Mouse (Mus musculus) thymus, adult 2 months (tissue): ENCODE results near the gene Prmt2. TPM values are rescaled to one million over a fixed set of nuclear protein-coding genes. Genes with fewer than 3 reads are reported as not detected.

Experiments
- DNase-seq: peaks from one replicate; pipeline ENCODE4 v3.0.0; 2021
- H3K27ac ChIP-seq: fragments of 200-500 bp; 2 replicates; pipeline ENCODE4 v1.5.1; 2012; ENCODE audit warnings: low read length, control low read depth; ENCODE audit not compliant: control insufficient read depth, insufficient read depth
- H3K27me3 ChIP-seq: fragments of 200-500 bp; 2 replicates; pipeline ENCODE4 v1.6.1; 2012; ENCODE audit warnings: mild to moderate bottlenecking, low read length, moderate library complexity, mixed read lengths; ENCODE audit not compliant: control insufficient read depth, insufficient read depth
- H3K36me3 ChIP-seq: fragments of 200-500 bp; 2 replicates; pipeline ENCODE4 v1.6.1; 2012; ENCODE audit warnings: mild to moderate bottlenecking, low read length, moderate library complexity; ENCODE audit not compliant: control insufficient read depth, insufficient read depth
- H3K4me1 ChIP-seq: fragments of 200-500 bp; replicated peaks from 2 replicates; pipeline ENCODE4 v1.6.1; 2012; ENCODE audit warnings: low read length; ENCODE audit not compliant: control insufficient read depth, insufficient read depth
- H3K4me3 ChIP-seq: fragments of 200-500 bp; 2 replicates; pipeline ENCODE4 v1.5.1; 2012; ENCODE audit warnings: mild to moderate bottlenecking, low read length, control low read depth, moderate library complexity; ENCODE audit not compliant: control insufficient read depth, insufficient read depth
- CTCF ChIP-seq: fragments of 200-500 bp; IDR thresholded peaks from 2 replicates; pipeline ENCODE4 v1.5.1; 2012; ENCODE audit warnings: mild to moderate bottlenecking, control low read depth, low read length, moderate library complexity, borderline replicate concordance; ENCODE audit not compliant: control insufficient read depth, poor library complexity, insufficient read depth; ENCODE audit errors: extremely low read depth
- POLR2A ChIP-seq: fragments of 200-500 bp; IDR thresholded peaks from 2 replicates; pipeline ENCODE4 v1.6.1; 2012; ENCODE audit warnings: mild to moderate bottlenecking, low read length, control low read depth, moderate library complexity; ENCODE audit not compliant: control insufficient read depth, poor library complexity, insufficient read depth; ENCODE audit errors: extremely low read depth
- WGBS: fragments of 180-500 bp; shearing (Covaris S2); methylation state at CpG from one replicate; pipeline ENCODE4 v1.1.7; 2018; 5-methylcytosine and 5-hydroxymethylcytosine counted together
- polyA plus RNA-seq: library from polyadenylated mRNA; depleted of rRNA; stranded (reverse); fragments of >200 nt; gene quantifications from 2 replicates; pipeline ENCODE4 v1.2.3, GENCODE M21; 2012; rRNA removed

Prmt2 gene
- polyA plus RNA-seq, result 18.6 and 25.0 TPM in 2 replicates

DNA sequence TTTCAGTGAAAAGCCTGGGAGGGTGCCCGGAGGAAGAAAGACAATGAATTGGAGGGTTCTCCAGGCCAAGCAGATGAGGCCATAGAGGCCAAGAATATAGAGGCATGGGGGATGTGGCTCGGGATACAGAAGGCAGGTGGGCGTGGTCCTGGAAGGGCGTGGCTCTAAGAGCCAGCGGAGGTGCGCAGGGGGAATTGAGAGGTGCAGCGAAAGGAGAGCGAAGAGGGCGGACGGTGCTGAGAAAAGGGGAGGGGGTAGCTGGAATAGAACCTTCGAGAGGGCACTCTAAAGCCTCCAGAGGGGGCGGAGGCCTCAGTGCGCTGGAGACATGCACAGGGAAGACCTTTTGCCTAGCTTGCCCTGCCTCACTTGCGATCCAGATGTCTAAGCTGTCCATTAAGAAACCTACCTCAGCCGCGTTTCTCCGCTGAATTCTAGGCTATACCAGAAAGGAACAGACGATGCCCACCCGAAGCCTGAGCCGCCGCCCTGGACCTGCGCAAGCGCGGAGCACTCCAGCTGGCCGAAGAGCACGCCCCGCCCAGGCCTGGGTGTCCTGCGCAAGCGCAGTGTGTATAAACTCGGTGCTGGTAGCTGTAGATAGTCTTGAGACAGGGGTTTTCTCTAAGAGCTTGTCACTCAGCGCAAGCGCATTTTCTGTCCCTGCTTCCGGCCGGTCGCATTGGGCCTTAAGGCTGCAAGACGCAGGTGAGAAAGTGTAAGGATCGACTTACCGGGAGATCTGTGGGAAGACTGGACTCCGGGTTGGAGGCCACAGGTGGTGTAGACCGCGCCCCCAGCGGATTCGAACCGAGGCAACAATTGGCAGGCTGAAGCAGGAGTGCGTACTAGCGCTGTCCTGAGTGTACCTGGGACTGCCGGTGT, at the start of gene Prmt2:
Gene Prmt2 (minus strand): TSS at position 525 of the 885 bp plus-strand sequence.
- H3K4me1 ChIP-seq, result no peaks in the 10 kb centered on the region
- H3K4me3 ChIP-seq, result peak within 1 kb of the TSS; percentile 81
- H3K27me3 ChIP-seq, result no peaks in the 10 kb centered on the region
- 0 out of 2 replicates have a peak within 1 kb of the TSS, but pooled peaks have one; percentile 12 for H3K27ac ChIP-seq
- WGBS, result 2% methylated on average over 47 of the region's 47 CpGs
- peak; percentile 88 for DNase-seq
- no peaks in the 10 kb centered on the region for H3K36me3 ChIP-seq
- TF ChIP-seq CTCF (peak; percentile 57; the same call in 1 of the 2 replicates), POLR2A (no peak; the same call in 1 of the 2 replicates)

- no peak for DNase-seq
Observed at GRCm38 (mm10) chr10:76278541-76279097, 41.0 kb upstream of the Prmt2 start.

DNA sequence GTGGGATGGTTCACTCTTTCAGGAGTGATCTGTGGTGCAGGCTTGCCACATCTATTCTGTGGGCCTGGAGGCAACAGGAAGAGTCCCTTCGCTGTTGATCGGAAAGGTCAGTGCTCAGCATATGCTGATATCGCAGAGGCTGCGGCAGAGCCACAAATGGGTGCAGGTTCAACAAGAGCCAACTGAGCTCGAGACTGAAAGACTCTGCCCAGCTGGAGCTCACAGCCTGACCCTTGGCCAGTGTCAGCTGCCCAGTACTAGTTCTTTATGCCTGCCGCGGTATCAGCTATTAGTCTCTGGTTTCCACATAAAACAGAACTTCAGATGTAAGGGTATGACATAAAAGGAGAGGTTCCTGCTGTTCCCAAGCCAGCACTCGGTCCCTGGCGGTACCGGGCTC, 37.6 kb upstream of the Prmt2 start:
- no peak overlapping the region for H3K27ac ChIP-seq
- TF ChIP-seq CTCF (no peak), POLR2A (no peak)
- WGBS, result 97% methylated on average over 10 of the region's 10 CpGs
- H3K4me3 ChIP-seq, result no peak overlapping the region
- H3K27me3 ChIP-seq, result no peaks in the 10 kb centered on the region
- no peaks in the 10 kb centered on the region for H3K36me3 ChIP-seq
- DNase-seq, result no peak
- H3K4me1 ChIP-seq, result no peaks in the 10 kb centered on the region

More at GRCm38 (mm10) chr10:76278541-76279097, 41.0 kb upstream of the Prmt2 start:
- no peaks in the 10 kb centered on the region for H3K4me1 ChIP-seq
- H3K27me3 ChIP-seq, result no peaks in the 10 kb centered on the region
- H3K4me3 ChIP-seq, result no peak overlapping the region
- H3K36me3 ChIP-seq, result no peaks in the 10 kb centered on the region
- no peak overlapping the region for H3K27ac ChIP-seq
- no peak for TF ChIP-seq POLR2A
- WGBS, result 90% methylated on average over 5 of the region's 5 CpGs

DNA sequence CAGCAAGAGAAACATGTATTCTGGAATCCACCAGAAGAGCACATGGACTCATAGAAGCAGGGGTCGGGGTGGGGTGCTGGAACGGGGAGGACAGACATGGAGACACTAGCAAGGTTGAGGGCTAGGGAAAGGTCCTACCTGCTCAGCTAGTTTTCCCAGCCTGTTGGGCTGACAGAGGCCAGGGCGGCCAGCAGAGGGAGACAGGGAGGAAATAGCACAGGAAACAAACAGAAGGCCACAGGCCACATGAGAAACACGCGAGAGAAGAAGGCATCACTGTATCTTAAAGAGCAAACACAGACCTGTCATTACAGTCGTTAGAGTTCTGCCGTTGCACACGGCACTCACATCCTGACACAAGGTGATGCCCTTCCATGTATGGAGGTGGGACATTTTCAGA, 33.6 kb upstream of the Prmt2 start:
- H3K27me3 ChIP-seq, result no peaks in the 10 kb centered on the region
- WGBS, result 19% methylated on average over 8 of the region's 8 CpGs
- TF ChIP-seq POLR2A (no peak), CTCF (peak; percentile 78; the same call in 1 of the 2 replicates)
- H3K4me1 ChIP-seq, result no peaks in the 10 kb centered on the region
- peak; percentile 67 for DNase-seq
- H3K36me3 ChIP-seq, result no peaks in the 10 kb centered on the region
- H3K4me3 ChIP-seq, result no peak overlapping the region
- no peak overlapping the region for H3K27ac ChIP-seq

DNA sequence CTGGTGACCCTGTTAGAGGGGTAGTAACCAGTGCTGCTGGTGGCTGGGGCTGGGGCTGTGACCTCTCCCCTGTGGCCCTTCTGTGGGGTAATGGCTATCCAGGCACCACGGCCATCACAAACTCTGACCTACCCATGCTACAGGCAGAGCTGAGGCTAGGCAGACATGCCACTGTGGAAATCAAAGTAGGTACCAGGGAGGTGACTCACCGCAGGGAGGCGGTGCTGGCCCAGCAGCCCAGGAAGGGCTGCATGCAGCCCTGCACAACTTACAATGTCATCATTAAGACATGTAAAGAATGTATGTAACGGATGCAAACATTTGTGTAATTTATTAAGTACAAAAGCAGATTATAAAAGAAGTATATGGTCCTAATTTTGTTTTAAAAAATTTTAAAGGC, 24.8 kb upstream of the Prmt2 start:
- DNase-seq, result no peak
- Histone ChIP-seq H3K27ac (no peak overlapping the region), H3K4me3 (no peak overlapping the region), H3K4me1 (peaks cover 7% of the 10 kb centered on the region), H3K27me3 (no peaks in the 10 kb centered on the region), H3K36me3 (no peaks in the 10 kb centered on the region)
- no peak for TF ChIP-seq POLR2A
- no peak for TF ChIP-seq CTCF
- WGBS, result 97% methylated on average over 4 of the region's 4 CpGs

GRCm38 (mm10) chr10:76261447-76261846, 23.8 kb upstream of the Prmt2 start:
- DNase-seq, result no peak
- 90% methylated on average over 3 of the region's 3 CpGs for WGBS
- no peak overlapping the region for H3K27ac ChIP-seq

More at GRCm38 (mm10) chr10:76261447-76261846, 23.8 kb upstream of the Prmt2 start:
- TF ChIP-seq CTCF (no peak), POLR2A (no peak)
- H3K27me3 ChIP-seq, result no peaks in the 10 kb centered on the region
- H3K4me3 ChIP-seq, result no peak overlapping the region
- peaks cover 14% of the 10 kb centered on the region for H3K4me1 ChIP-seq
- no peaks in the 10 kb centered on the region for H3K36me3 ChIP-seq
